Mouse (Mus musculus): ENCODE data around the gene Bora. TPM values are rescaled to one million over a fixed set of nuclear protein-coding genes. Genes with fewer than 3 reads are reported as not detected.
"Not testable (repeated sequence)": the region's sequence is repeated elsewhere in the genome, so short reads cannot be mapped to it uniquely, and the experiment has no call there.

The Bora gene
- 1 to 10 TPM; 2.5 to 3.7 TPM for total RNA-seq (2021)
- long read RNA-seq, experiment 1, partial matches to known transcripts: 1 of 3 reads
- long read RNA-seq, experiment 1, other reads (novel, unspliced or antisense): 0 of 3 reads
- long read RNA-seq, experiment 2: 0 reads

DNA sequence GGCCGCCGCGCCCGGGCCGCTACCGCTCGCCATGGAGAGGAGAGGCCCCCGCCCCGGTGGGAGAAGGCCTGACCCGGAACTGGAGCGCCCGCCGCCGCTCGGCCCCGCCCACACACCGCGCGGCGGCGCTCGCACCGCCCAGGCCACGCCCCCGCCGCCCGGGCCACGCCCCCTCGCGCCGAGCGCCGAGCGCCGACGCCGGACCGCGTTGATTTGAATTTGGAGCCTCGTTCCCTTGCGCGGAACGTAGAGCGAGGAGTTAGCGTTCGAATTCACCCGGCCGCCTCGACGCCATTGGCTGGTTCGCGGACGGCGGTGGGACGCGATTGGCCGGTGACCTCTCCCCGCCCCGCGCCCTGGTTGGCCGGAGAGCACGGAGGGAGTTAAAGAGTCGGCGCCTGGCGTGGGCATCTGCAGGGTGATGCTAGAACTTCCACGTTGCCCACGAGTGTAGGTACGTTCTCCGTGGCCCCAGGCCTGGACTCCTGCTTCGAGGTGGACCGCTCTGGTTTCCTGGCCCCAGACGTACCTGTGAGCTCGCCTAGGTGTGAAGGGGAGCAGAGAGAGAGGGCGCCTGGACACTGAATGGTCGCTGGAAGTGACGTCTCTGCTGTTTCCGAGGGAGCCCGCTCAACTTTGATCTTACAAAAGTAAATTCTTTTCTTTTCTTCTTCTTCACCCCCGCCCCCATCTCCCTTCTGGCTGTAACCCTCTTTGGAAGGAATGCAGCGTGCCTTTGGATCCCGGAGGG, at the start of gene Bora, which contains the start of gene Mzt1:
Gene Bora (plus strand): TSS at position 192 of the 751 bp plus-strand sequence.
Gene Mzt1 (minus strand): TSS at position 104 of the 751 bp plus-strand sequence.
- DNase-seq: peak; percentile 94

DNA sequence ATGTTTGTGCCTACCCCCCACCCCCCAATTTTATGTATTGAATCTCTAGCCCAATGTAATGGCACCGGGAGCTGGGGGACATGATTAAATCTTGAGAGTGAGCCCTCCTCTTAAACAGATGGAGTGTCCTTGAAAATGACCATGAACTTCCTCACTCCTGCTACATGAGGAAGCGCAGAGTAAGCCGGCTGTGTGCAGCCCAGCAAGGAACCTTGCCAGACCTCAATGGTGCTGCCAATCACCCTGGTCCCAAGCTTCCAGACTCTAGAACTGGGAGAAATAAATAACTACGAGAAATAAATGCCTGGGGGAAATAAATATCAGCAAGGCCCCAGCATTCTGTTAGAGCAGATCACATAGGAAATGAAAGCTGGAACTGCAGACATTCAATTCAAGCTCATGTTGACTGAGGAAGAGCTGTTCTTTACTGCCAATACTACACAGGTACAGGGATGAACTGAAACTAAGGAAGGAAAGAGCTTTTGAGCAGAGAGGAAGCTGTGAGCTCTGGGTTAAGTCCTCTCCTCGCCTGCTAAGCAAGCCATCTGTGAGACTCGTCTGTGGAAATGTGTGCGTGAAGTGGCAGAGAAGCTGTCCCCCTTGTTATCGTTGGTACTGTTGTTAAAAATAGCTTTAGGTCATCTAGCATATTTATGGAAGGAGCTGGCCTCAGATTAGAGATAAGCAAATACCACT, 35.6 kb upstream of the Bora start:
- peak; percentile 24 to 55 for DNase-seq

DNA sequence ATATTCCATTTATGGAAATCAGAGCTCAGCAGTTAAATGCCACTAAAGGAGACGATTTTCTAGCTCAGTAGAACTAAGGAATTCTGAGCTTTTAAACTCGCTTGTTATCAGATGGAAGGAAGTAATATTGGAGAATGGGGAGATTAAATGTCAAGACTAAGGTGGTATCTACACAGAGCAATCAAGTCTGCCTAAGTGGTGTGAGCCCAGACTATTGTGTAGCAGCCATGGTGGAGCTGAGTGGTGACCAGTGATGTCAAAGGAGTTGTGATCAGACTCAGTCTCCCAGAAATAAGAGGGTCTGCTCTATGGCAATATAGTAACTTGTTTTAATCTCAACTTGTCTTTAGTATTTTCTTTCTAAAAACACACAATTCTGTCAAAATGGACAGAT, 35.1 kb upstream of the Bora start:
- no peak for DNase-seq

DNA sequence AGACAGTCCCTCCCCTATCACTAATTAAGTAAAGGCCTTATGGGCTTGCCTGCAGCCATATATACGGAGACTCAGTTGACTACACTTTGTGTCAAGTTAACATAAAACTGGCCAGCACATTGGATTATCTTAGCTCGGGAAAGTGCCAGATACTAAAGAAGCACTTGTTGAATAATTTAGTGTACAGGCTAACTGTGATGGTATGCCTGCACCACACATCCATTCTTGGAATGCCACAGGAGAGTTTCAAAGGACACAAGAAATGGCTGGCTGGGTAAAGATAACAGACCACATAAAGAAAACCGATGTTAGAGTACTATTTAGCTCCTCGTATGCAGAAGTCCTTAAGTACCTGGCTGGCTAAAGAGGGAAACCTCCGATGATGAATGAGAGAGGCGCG, 27.3 kb upstream of the Bora start:
- DNase-seq: no peak

DNA sequence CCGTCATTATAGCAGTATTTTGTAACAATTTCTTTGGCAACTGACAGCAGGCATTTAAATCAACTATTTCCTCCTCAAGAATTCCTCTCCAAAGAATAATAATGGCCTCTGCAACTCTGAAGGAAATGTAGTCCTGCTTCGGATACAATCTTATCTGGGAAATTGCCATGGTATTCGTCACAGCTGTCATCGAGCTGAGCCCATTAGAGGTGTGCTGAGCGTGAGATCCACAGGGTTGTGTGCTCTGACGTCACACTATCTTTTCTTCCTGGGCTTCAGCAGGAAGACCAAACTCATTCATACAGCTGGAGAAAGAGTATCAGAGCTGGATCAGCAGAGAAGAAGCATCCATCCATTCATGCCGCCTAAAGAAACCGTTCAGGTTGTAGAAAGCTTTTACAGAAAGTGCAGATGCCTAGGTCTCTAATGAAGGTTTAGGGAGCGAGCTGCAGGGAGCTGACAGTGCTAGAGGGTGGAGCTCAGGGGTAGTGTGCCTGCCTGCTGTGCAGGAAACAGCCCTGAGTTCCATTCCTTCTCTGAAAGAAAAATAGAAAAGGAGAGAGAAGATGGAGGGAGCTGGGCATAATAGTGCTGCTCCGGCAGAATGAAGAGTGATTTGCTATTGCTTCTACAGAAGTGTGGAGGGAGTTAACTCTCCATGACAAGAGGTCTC, 26.8 kb upstream of the Bora start:
- no peak for DNase-seq

DNA sequence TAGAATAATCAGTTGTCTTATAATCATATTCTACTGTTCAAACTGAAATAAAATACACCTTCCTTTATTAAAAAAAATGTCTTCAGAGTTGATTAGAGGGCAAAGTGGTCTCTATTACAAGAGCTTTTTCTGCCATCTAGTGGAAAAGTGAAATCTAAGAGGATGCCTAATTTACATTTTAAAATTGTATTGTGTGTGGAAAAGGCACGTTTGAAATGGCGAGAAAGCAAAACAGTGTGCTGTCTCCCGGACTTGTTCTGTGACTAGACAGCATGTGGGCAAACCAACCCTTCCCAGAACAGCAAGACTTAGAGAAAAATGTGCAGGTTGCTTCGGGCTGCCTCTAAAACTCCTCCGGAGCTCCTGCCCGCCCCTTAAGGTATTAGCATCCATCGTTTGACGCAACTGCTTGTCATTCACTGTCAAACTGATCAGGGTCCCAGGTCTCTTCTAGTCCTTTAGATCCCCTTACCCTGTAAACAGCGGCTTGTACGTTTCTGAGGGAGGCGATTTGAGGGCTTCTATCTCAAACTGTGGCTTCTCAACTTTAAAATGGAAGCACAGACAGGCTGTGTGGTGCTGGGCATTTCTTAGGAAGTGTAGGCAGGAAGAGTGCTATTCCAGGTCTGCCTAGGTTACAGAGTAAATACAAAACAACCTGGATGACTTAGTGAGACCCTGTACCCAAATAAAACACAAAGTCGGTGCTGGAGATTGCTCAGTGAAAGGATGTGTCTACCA, 23.5 kb upstream of the Bora start:
- no peak for DNase-seq

DNA sequence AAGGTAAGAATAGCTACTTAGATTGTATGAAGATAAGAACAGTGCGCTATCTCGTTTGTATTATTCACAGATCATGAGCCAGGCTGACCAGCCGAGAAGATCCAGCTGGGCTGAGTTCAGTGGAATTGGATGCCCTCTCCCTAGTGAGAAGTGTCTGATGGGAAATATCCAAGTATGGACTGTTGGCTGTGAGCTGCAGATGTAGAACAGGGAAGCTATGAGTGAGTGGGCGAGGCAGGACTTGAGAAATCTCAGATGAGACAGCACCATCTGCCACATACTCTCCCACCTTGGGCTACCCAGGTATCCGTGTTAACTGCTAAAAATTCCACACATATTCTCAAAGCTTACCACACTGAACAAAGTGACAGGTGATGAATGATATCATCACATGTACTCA, 16.0 kb upstream of the Bora start:
- DNase-seq: no peak

DNA sequence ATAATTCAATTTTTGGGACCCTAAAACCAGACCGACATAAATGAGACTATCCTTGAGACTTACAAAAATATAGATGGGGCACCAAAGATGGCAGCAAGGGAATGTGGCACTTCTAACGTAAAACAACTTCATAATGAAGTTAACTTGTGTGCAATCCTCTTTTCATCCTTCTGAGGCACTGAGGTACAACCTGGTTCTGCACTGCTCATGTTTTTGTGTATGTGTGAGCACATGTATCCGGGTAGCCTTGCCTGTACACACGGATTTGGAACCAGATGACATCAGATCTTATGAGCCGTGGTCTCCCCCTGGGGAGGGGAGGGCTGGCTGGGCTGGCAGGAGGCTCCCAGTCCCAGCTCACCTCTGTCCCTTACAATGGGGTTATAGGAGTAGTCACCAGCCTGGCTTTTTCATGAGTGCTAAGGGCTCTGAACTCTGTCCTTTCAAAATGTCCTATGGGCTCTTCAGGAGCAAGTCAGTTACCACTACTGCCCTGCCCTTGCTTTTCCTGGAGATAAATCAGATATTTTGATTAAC, 14.6 kb upstream of the Bora start:
- no peak for DNase-seq

DNA sequence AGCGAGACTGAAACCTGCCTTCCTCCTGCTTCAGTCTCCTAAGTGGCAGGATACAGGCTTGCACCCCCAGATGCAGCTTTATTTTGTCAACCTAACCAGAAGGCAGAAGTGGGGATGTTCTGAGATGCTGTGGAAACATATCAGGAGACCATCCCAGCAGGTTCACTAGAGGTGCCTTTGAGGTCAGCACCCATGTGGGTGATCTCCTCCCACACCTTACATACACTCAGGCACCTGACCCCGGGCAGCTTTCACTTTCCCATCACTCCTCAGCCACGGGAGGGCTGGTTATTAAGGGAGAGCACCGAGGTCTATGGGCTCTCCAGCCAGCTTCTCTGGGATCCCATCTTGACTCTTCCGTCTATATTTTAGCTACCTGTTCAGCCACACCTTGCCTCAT, 13.4 kb upstream of the Bora start:
- DNase-seq: no peak

DNA sequence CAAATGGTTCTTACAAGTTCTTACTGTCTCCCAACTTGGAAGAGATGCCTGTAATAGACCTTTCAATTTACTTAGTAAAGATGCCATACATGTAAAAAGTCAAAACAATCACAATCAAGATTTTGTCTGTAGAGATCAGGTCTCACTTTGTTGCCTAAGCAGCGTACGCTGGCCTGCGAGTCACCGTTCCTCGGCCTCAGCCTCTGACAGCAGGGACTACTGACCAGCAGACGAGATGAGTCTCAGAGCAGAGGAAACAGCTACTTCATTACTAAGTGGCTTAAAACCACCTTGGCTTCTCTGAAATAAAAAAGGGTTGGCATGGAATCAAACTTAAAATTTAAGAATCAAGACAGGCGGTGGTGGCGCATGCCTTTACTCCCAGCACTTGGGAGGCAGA, 11.2 kb upstream of the Bora start:
- not testable (repeated sequence) for DNase-seq

DNA sequence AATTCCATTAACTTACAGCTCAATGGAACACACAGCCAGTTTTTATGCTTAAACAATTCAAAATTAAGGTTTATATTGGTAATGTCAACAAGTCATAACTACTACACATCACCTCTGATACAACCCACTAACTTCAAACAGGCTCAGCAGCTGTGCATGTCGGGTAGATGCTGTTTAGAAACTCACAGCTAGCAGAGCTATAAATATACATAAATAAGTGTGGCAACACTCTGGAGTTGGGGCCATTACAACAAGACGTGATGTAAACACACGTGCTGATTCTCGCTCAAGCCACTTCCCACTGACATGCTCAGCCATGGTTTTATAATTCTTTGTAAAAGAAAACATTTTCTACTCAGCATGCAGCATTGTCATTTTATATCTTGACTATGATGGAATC, 10.0 kb upstream of the Bora start:
- DNase-seq: no peak

DNA sequence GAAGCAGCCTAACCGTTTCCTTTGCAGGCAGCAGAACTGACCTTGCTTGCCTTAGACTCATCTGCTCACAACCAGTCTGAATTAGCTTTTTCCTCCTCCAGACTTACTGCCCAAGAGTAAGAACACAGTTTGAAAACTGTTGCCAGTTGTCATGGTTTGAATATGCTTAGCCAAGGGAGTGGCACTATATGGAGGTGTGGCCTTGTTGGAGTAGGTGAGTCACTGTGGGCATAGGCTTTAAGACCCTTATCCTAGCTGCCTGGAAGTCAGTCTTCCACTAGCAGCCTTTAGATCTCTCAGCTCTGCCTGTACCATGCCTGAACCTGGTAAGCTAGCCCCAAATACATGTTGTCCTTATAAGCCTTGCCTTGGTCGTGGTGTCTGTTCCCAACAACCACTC, 8.3 kb upstream of the Bora start:
- DNase-seq: no peak

DNA sequence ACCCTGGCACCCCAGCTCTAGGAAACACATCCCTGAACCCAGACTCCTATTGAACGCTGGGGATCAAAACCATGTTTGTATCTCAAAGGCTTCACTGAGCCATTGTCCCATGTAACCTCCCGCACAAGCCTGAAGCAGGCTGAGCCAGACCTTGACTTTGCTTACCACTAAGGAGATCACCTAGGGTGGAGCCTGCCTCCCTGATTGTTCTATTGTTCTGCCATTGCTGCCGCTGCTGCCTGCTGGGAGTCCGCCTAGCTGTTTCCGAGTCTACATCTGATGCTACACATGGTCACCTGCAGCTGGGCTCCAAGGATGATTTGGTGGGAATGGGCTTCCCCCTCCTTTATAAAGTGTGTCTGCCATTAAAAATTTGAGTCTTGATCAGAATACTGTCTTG, 6.7 kb upstream of the Bora start:
- not testable (repeated sequence) for DNase-seq

DNA sequence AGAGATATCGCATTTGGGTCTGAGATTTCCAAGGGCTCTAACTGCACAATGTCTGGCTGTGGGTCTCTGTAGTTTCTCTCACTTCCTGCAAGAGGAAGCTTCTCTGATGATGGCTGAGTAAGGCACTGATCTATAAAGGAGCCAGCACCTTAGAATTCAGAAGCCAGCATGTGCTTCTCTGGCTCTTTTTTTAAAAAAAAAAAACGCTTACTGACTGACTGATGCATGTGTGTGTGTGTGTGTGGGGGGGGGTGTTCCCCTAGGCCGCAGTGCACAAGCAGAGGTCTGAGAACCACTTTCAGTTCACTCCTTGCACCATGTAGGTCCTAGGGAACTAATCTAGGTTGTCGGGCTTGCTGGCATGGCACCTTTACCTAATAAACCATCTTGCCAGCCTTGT, 4.6 kb upstream of the Bora start:
- DNase-seq: no peak

DNA sequence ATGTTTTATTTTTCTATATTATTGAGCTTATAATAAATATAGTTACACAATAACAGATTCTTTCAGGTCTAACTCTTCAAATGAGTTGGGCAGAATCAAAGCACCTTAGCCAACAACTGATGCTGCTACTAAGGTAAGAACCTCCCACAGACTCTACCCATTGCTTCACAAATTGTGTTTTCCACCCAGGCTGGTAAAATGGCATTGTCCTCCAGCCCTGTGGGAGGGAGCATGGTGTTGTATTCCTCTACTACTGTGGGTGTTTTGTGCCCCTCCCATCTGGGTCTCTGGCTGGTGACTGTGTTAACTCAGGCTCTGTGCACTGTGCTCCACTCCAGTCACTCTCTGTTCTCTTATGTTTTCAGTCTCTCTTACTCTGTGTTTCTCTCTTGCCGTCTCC, 2.5 kb upstream of the Bora start:
- no peak for DNase-seq

DNA sequence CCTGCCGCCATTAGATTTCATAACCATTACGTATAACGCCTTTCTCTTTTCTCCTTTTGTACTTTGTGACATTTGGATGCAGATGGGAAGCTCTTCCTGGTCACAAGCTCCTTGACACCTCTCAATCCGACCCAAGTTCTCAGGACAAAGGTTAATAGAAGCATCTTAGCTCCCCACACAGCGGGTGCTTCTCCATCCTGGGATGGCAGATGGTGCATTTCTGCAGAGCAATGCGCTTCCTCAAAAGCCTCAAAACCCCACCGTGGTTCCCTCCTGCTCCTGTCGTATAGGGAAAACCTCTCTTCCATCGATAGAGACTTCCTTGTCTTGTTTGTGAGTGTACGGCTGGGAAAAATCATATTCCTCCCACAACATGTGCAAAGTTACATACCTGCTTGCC, 1.9 kb upstream of the Bora start:
- no peak for DNase-seq

DNA sequence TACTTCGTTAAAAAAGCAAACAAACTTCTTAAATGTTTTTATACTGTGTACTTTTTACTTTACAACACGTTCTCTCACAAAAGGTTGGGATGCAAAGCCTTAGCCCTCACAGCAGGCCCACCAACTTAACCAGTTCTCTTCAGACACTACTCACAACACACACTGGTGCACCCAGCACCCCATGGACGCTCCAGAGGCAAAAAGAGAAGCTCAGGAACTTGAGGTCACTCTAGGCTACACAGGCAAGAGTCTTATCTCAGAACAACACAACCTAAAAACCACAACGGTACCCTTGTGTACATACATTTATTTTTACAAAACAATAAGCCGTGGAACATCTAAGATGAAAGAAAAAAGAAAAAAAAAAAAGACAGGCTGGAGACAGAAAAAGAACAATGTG, 1.3 kb upstream of the Bora start:
- DNase-seq: no peak

DNA sequence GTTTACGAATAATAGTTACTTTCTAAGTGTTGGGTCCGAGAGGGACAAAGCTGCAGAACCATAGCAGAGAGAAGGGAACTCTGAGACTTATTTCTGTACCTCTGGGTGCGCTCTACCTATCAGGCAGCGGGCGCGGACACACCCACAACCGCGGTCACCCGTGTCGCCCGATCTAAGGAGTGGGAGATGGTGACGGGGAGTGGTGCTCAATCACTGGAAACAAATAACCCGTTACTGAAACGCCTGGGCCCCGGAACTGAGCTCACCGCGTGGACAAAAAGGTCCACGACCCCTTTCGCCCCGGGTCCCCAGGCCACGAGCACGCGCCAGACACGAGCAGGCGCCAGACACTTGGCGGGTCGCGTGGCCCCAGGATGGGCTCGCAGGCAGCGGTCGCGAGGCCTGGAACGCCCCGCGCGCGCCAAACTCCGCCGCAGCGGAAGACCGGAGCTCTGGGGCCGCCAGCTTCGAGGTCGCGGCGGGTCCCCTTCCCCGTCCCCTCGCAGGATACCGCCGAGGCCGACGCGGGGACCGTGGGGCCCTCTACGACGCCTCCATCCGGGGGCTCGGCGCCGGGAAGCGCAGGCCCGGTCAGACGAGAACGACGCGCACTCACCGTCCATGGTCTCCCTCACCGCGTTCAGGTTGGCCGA, 518 bp upstream of the Bora start:
- peak in 1 of 2 experiments; percentile 19 for DNase-seq

DNA sequence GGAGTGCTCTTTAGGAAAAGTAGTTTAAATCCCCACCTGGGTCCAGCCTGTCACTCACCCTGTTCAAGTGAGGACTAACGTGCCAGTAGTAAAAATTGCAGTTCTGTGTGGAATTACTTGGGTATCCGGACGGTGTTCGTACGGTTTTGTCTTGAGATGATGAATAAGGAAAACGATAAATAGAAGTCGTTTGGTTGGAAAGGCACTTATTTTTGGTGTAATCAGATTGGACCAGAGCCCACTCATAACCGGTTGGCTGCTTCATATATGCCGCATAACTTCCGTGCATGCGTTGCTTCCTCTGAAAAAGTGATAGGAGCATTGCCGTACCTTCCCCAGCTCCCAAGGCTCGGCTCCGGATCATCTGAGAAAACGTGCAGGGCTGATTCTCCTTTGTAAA, 760 bp downstream of the Bora start:
- no peak for DNase-seq

DNA sequence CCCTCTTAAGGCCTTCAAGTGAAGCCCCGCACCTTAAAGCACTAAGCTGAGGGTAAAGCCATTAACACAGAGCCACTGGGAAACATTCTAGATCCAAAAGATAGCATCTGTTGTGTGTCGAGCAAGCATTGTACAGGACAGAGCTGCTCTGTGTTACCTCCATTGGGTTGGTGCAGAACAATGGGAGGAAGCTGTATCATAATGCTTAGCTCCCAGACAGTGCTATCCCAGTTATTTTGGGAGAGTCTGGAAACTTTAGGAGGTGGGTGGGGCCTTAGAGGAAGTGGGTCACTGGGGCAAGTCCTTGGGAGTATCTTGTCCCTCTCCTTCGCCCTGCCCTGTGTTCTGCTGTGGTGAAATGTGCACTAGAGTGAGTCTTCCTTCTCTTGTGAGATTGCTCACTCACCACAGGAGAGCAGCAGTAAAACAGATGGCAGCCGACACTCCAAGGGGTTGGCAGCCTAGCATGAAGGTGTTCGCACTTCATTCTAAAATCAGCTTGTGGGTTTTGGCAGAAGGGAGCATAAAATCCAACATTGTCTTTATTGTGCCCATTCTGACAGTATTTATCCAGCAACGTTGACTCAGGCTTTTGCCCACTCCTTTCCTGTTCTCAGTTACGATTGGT, 13.1 kb downstream of the Bora start:
- DNase-seq: no peak

DNA sequence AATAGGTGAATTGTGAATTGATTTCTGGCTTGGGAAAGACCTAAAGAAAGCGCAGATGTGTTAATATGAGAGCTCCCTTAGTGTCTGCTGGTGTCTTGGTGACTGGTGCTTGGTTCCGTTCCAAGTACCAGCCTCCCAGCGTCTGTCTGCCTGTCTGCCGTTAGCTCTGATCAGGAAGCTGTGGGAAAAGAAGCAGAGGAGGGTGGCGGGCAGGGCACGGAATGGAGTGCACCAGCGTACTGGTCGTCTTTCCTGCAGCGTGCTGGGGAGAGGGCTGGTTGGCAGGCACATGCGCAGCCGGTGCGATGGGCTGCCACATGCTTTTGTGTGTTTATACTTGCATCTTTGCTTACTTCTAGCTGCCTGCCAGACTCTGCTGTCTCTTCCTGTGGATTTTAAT, 14.6 kb downstream of the Bora start:
- DNase-seq: no peak
